Mouse (Mus musculus) kidney, postnatal 36 days (tissue): Measurements from ENCODE around the gene Tmem169.
A peak's percentile ranks its signal among the peaks of the same experiment; 100 is the strongest.
"Not testable (repeated sequence)": the region's sequence is repeated elsewhere in the genome, so short reads cannot be mapped to it uniquely, and the experiment has no call there.

Experiments
- DNase-seq, 2 experiments: peaks; one replicate each; pipeline ENCODE4 v3.0.0; 2021 to 2022; ENCODE audit warnings: mixed read lengths in 2 of 2

The Tmem169 gene

DNA sequence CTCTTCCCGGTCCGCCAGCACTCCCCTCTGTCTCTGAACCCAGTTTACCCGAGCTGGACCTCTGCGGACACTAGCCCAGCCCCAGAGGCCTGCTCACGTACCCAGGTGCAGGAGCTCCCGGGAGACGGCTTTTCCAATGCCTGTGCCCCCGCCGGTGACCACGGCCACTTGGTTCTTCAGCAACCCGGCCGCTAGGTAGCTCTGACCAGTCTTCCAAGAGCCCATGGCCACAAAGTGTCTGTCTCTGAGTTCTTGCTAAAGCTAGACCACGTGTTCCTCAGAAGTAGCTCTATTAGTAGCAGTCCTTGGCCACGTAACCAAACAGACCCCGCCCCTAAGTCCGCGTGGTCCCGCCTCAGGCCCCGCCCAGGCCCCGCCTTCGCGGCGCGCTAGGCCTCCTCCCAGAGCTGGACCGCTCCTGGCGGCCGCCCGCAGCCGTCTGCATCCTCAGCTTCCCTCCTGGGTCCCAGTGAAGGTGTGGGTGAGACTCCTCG is at the start of gene Tmem169, which contains the start of gene Pecr:
TSS of gene Tmem169 (plus strand) at position 378 of the 494 bp plus-strand sequence.
TSS of gene Pecr (minus strand) at position 323 of the 494 bp plus-strand sequence.
- peak; percentile 95 to 97 for DNase-seq

DNA sequence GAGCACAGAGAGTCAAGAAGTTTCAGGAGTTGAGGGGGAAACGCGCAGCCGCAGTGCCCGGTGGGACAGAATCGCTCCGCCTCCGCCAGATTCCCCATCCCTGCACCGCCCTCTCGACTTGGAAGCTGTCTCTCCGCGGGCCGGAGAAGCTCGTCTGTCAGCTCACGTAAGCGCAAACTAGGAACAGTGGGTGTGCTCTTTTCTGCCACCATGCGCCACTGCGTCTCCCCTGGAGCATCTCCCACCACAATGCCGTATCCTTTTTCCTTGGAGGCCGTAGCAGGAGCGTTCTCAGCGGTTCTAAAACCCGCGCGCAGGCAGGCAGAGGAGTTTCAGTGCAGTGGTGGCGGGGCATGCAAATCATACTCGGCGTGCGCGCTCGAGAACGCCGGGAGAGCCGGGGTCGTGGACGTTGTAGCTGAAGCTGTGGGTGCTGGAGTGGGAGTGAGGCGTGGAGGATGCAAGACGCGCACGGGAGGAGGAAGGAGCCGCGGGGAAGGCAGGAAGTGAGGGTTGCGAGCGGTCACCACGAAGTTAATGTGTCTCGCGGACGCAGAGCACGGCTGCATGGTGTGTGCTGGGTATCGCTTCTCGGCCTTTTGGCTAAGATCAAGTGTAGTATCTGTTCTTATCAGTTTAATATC is 47.7 kb upstream of the Tmem169 start:
- DNase-seq, result peak; percentile 69 to 83

DNA sequence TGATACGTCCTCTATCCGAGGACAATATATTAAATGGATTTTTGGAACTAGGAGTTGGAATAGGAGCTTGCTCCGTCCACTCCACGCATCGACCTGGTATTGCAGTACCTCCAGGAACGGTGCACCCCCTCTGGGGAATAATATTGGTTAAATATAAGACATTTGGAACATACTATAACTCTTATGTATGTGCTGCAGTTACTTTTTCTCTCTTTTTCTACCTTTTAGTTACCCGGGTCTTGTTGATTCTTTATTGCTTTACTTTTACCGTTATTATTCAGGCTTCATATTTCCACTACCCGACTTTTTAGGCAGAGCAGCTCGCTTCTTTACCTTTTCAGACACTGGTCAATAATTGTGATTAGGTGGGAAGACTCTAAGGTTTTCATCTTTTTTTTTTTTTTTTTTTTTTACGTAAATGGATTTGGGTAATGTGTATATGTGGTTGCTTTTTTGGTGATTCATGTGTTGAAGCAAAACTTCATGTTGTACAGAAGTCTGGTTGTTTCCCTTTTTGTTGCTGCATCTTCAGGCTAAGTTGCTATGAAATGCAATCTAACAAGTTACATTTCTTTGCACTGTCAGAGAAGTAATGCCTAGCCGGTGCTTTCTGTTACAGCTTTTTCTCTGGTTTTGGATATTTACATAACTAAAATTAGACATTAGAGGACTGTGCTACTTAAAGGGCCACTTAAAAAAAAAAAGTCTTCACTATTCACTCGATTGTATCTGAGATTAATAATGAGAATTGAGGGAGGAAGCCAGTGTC is 47.0 kb upstream of the Tmem169 start:
- peak; percentile 45 to 58 for DNase-seq

DNA sequence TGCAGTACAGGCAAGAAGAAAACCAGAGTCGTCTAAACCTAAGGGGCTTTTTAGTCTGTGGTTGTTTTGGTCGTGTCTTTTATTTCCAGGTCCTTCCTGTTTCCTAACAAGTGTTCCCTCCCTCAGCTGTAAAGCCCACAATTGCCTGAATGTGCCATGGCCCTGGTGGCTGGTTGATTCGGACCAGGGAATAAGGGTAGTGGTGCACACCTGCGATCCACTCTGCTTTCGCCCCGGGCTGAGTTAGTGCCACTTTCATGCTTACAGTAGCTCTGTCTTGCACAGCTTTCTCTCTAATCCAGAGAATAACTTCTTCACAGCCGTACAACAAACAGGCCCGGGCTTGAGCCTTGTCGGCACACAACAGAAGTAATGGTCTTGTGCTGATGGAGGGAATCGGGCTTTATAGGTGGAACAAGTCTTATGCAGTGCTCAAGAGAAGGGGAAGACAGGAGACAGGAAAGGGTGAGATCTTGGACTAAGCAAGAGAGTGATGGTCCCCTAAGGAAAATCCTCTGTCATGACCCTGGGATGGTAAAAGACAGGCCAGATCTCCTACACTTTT is 46.1 kb upstream of the Tmem169 start:
- DNase-seq, result no peak

DNA sequence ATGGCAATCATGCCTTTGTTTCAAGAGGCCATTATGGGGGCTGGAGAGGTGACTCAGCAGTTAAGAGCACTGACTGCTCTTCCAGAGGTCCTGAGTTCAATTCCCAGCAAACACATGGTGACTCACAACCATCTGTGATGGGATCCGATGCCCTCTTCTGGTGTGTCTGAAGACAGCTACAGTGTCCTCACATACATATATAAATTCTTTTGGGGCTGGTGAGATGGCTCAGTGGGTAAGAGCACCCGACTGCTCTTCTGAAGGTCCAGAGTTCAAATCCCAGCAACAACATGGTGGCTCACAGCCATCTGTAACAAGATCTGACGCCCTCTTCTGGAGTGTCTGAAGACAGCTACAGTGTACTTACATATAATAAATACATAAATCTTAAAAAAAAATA is 45.1 kb upstream of the Tmem169 start:
- DNase-seq, result not testable (repeated sequence)

DNA sequence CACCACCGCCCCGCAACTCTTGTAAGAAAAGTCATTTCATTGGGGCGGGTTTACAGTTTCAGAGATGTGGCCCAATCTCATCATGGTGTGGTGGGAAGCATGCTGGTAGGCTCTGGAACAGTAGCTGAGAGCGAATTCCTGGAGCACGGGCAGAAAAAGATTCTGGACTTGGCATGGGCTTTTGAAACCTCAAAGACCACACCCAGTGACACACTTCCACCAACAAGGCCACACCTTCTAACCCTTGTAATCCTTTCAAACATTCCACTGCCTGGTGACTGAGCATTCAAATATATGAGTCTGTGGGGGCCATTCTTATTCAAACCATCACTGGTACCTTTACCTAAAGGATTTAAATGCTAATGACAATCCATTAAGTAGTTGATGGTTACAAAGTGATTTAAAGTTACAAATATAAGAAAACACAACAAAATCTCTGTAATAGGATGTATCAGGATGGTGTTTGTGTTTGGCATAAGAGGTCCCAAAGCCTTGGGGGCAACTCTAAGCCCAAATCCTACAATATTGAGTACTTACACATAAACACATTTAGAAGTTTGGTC is 41.5 kb upstream of the Tmem169 start:
- no peak for DNase-seq

DNA sequence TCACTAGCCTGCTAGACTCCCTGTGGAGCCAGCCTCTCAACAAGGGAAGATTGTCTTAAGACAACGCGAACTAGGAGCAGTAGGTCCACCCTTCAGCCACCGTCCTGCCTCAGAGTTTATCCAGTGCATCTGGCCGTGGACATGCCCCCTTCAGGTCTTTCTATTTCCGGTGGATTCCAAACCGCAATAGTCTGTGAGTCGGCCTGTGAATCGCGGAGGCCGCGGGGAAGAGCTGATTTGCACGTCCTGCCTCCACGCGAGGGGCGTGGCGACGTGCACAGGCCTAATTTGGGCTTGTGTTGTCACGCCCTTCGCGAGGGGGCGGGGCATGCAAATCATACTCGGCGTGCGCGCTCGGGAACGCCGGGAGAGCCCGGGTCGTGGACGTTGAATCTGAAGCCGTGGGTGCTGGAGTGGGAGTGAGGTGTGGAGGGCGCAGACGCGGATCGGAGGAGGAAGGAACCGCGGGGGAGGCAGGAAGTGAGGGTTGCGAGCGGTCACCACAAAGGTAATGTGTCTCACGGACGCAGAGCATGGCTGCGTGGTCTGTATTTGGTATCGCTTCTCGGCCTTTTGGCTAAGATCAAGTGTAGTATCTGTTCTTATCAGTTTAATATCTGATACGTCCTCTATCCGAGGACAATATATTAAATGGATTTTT is 40.4 kb upstream of the Tmem169 start:
- peak; percentile 97 to 99 for DNase-seq

DNA sequence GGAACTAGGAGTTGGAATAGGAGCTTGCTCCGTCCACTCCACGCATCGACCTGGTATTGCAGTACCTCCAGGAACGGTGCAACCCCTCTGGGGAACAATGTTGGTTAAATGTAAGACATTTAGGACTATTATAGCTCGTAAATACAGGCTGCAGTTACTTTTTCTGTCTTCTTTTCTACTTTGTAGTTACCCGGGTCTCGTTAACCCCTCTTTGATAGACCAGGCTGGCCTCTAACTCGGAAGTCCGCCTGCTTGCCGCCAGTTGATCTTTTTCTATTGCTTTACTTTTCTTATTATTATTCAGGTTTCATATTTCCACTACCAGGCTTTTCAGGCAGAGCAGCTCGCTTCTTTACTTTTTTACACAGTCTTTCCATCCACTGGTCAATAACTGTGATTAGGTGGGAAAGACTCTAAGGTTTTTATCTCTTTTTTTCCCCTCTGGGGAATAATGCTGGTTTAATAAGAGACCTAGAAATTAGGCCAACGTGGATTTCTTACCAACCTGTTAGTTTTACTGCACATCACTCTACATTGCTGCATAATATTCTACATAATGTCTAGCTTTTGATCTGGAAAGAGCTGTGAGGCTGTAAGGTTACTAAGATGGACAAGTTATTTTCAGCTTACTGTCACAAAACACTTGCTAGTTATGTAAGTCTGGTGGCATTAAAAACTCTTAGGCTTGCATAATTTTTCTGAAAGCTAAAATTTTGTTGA is 39.7 kb upstream of the Tmem169 start:
- peak; percentile 21 to 25 for DNase-seq

DNA sequence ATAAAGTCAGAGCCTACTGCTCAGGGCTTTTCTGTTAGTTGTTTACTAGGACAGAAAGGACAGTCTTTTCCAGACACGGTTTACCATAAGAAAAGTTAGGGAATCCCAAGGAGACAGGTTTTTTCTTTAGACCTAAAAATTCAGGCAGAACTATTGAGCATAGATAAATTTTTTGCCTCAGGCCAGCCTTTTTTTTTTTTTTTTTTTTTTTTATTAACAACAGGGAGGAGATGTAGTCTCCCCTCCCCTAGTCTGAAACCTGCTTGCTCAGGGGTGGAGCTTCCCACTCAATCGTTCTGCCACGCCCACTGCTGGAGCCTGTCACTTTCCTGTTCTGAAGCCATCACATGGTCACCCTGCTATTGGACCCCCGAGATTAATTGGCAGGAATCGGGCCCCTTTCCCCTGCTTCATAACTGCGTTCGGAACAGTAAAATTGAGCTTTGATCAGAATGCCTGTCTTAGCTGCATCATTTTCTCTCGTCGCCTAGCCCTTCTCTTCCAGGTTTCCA is 35.9 kb upstream of the Tmem169 start:
- not testable (repeated sequence) for DNase-seq

DNA sequence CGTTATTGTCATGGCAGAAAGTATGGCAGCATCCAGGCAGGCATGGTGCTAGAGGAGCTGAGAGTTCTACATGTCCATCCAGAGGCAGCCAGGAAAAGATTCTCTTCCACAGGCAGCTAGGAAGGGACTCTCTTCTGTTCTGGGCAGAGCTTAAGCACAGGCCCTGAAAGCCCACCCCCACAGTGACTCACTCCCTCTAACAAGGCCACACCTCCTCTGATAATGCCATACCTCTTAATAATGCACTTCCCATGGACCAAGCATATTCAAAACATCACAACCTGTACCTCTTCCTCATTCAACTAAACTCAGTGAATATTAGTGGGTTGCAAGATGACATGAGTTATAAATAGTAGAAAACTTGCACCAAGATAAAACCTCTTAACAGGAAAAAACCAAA is 32.4 kb upstream of the Tmem169 start:
- DNase-seq, result no peak

DNA sequence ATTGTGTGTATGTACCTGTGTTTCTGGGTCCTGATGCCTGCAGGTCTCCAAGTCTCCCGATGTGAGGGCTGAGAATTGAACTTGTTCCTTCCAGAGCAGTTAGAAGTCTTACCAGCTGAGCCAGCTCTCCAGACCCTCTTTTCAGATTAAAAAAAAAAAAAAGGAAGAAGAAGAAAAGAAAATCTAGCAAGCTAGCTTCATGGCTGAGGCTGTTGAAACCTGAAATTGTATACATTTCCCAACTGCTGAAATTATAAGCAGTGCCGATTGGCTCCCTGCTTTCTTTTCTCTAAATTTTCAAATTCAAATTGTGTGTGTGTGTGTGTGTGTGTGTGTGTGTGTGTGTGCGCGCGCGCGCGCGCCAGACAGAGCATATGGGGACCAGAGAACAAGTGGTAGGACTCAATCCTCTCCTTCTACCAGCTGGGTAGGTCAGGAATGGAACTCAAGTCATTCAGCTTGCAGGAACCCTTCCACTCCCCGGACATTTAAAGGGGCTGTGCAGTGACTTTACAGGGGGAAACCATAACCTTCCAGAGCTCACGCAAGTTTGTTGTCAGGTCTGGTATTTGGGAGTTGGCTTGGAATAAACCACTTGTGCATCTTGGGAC is 30.2 kb upstream of the Tmem169 start:
- DNase-seq, result no peak

DNA sequence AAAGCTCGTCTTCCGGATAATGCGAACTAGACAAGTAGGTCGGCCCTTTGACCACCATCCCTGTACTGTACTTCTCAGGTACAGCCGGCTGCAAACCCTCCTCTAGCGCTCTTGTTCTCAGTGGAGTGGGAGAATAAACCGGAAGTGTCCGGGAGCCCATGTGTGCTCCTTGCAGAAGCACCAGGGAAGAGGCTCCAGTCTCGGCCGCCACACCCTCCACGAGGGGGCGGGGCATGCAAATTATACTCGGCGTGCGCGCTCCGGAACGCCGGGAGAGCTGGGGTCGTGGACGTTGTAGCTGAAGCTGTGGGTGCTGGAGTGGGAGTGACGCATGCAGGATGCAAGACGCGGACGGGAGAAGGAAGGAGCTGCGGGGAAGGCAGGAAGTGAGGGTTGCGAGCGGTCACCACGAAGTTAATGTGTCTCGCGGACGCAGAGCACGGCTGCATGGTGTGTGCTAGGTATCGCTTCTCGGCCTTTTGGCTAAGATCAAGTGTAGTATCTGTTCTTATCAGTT is 29.6 kb upstream of the Tmem169 start:
- peak; percentile 88 to 96 for DNase-seq

DNA sequence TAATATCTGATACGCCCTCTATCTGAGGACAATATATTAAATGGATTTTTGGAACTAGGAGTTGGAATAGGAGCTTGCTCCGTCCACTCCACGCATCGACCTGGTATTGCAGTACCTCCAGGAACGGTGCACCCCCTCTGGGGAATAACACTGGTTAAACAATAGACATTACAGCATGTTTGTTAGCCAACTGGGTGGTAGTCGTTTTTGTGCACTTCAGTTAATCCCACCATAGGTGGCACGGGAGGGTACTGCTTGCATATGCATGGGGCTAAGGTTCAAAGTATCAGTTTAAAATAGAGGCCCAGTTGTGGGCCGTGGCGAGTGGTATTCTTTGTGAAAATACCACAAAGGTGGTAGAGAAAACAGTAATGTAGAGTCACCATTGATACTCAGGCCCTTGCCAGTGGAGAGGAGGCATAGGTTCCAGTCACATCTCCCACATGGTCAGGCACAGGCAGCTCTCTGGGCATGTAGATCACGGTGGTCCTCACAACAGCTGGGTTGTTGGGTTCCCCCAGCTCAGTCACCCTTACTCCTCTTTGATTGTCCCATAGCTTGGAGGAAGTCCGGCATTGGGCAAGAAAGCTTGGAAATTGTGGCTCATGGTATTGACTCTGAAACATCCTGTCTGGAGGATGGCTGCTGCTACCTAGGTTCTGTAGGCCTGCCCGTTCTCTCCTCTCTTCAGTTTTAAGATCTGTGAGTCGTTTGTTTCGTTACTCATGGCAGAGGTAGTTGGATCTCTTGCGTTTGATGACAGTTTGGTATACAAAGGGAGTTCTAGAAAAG is 28.9 kb upstream of the Tmem169 start:
- DNase-seq, result peak; percentile 45 to 53

DNA sequence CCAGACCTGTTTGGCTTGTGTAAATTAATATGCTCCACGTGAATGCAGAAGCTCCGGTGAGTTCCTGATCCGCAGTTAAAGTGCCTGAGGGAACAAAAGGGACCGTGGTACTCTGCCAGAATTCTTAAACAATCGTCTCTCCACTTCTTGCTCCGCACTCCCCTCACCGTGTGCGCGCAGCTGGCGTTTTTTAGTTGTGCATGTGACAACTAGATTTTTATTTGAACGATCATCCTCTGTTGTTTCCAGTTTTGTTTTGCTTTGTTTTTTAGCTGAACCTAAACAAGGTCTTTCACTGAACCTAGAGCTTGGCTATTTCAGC is 28.4 kb upstream of the Tmem169 start:
- DNase-seq, result no peak

DNA sequence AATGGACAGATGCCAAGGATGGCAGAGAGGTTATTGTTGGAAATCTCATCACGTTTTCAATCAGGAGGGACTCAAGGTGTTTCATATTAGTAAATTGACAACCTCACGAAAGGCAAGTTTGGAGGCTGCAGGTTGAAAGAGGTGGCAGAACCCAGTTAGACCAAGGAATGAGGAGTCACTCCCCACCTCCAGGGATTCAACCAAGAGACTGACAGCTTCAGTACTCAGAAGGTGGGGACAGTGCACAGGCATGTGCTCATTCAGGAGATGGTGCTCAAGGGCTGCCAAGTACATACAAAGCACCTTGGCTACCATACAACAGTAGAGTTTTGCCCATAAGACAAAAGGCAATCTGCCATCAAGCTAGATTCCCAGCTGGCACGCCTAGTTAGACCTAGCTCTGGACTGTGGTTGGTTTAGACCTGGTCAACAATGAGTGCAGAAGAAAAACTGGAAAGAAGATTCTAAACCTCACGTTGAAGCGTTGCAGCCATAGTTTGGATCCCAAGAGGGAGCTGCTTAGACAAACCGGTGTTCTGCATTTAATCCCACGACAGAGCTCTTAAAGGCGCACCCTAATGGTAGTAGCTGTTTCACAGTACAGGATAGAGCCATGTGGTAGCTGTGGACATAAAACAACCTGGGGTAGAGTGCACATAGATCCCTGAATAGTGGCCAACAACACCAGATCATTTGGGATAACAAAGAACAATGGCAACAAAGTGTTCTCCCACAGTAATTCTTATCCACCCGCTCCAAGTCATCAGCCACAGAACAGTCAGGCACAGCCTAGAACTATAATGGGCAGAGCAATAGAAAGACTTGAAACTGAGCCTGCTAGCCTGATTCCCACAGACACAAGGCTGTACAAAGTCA is 27.6 kb upstream of the Tmem169 start:
- DNase-seq, result no peak

DNA sequence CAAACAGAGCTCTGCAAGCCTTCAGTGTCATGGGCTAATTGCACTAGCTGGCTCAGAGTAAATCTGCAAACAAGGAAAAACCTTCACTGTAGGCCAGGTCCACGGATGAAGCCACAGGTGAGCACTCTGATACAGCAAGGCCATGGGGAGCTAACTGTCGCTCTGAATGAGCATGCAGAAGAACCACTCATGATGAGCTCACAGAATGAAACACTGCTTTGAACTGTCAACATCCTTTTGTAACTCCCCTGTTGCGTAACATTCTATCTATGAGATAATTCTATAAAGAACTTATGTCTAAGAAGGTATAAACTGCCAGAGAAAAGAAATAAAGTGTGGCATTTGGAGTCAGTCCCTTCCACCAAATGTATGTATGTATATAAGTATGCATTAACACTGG is 21.1 kb upstream of the Tmem169 start:
- no peak for DNase-seq

DNA sequence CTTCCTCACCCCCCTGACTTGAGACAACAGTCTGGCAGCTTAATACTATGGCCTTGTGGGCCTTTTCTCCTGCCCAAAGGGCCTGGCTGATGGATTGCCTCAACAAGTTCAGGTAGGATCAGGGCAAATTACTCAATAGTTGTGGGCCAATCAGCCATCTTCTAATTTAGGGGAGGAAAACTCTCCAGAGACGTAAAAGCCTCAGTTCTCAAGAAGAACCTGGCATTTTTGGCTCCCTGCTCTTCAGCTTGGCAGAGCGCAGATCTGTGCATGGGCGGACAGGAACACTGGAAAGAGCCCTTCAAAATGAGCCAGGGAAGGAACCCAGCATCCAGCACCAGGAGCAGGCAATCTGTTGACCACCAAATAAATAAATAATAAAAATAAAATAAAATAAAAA is 6.1 kb upstream of the Tmem169 start:
- no peak for DNase-seq

DNA sequence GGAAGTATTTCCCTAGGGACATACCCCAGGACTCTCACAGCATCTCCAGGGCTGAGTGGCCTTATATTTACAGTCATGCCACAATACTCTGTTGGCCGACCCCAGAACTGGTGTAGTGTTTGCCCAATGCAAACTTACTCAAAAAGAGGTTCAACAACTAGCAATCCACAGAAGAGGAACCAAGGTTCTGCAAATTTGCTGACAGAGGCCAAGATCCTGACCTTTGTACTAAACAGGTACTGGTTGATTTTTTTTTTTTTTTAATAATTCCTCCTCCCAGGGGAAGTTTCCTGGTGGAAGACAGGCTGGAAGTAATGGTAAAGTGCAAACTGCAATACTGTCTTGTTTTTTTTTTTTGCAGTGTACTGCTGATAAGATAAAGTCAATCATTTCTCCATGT is 1.6 kb upstream of the Tmem169 start:
- peak in 1 of 2 experiments; percentile 39 for DNase-seq

DNA sequence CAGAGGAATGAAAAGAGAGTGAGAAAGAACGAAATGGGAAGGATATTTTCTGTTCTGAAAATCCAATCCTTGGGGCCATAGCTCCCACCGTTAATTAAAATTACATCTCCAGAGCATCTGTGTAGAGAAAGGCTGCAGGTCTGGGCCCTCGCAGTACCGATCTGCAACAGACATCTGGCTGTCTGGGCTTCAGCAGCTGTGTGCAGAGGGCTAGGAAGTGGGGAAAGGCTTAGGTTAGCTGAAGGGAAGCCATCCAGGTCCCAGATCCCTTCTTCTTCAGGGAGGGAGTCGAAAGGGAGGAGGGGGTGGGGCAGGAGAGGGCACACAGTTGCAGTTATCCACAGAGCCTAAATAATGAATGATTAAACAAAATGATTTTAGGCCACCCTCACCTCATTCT is 370 bp downstream of the Tmem169 start:
- no peak for DNase-seq

DNA sequence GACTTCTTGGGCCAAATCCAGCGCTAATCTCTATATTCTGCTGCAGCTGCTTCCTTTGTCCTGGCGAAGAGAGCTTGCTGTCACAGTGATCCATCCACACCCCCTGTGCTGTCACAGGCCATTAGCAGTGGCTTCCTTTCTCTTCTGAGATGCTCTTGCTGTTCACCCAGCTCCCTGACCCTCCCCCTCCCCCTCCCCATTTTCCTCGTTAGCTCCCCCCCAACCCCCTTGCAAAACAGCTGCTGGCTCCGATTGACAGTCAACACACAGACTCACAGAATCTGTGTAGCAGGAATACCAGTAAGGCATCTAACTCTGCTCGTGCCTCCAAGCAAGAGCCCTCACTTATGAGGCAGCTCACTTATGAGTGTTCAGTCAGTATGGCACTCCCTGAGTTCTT is 2.7 kb downstream of the Tmem169 start:
- DNase-seq, result no peak
